Mouse (Mus musculus) retina, adult 2 months (tissue): ENCODE measurements at regions not wholly inside any gene's neighbourhood (a gene's known extent, or its start where the extent isn't known, plus 50 kb on each side); places are given as distances from the start of the nearest gene placed in this dataset.
A peak's percentile ranks its signal among the peaks of the same experiment; 100 is the strongest.

Source experiments
- DNase-seq: peaks from one replicate; pipeline ENCODE4 v3.0.0-alpha.2; 2012; ENCODE audit warnings: low read depth, low spot score

- no peak for DNase-seq
Measured at GRCm38 (mm10) chr7:58557535-58557934, 98.4 kb upstream of the Atp10a start.

- DNase-seq = no peak
Measured at GRCm38 (mm10) chr7:58568807-58569206, 87.2 kb upstream of the Atp10a start.

GRCm38 (mm10) chr7:58584241-58584820 lies 71.6 kb upstream of the Atp10a start:
- peak; percentile 13 for DNase-seq

GRCm38 (mm10) chr7:58585626-58586256 lies 70.2 kb upstream of the Atp10a start:
- no peak for DNase-seq

- no peak for DNase-seq
Measured at GRCm38 (mm10) chr7:58595951-58596350, 60.0 kb upstream of the Atp10a start.
